ENCODE assay signal across 7 mouse cellular contexts in genomic region chr4:109279689-109280458, GRCm38 (mm10). TPM values are rescaled to one million over a fixed set of nuclear protein-coding genes. Genes with fewer than 3 reads are reported as not detected.
A peak's percentile ranks its signal among the peaks of the same experiment; 100 is the strongest.
DNase-seq lines count a peak whose midpoint lies in the region; ATAC-seq lines count a peak whose summit lies in the region.

Gene Eps15, plus strand, starts transcription at chr4:109280268.

- no peaks in the 10 kb centered on the region for H3K27me3 ChIP-seq in intestine, embryonic 15.5 days (replicated peaks)
- peaks cover 13% of the 10 kb centered on the region for H3K27me3 ChIP-seq in midbrain, embryonic 10.5 days (ENCODE audit: low read depth, poor library complexity, severe bottlenecking)

- intact Hi-C loops in gastrocnemius, postnatal 36 days (cut with DNase I): no loop called here
- intact Hi-C loops in left cerebral cortex, postnatal 25 days (cut with DNase I): no loop called here

- WGBS in intestine, embryonic 15.5 days: 2% methylated on average over 44 of the region's 44 CpGs
- WGBS in midbrain, embryonic 10.5 days: 4% methylated on average over 40 of the region's 44 CpGs

- peak within 1 kb of the TSS; percentile 81 for H3K9ac ChIP-seq in intestine, embryonic 15.5 days

- H3K9me3 ChIP-seq in intestine, embryonic 15.5 days: no peaks in the 10 kb centered on the region
- no peaks in the 10 kb centered on the region for H3K9me3 ChIP-seq in midbrain, embryonic 10.5 days (replicated peaks)

- peak; percentile 97 for ATAC-seq in intestine, embryonic 15.5 days

- peak; percentile 91 to 92 for DNase-seq in adrenal gland, adult 18-20 months (ENCODE audit: low spot score in 2 of 2)
- DNase-seq in embryo, embryonic 11 days: peak; percentile 97
- peak; percentile 90 to 92 for DNase-seq in gastrocnemius, postnatal 36 days
- DNase-seq in left cerebral cortex, postnatal 25 days (ENCODE audit: low spot score in 2 of 2): peak; percentile 64 to 74
- peak; percentile 94 for DNase-seq in midbrain, embryonic 10.5 days (ENCODE audit: low spot score)
- peak; percentile 77 for DNase-seq in right cerebral cortex, postnatal 4 days

- no peaks in the 10 kb centered on the region for H3K36me3 ChIP-seq in intestine, embryonic 15.5 days
- no peaks in the 10 kb centered on the region for H3K36me3 ChIP-seq in midbrain, embryonic 10.5 days

- peak within 1 kb of the TSS; percentile 81 for H3K27ac ChIP-seq in intestine, embryonic 15.5 days
- H3K27ac ChIP-seq in midbrain, embryonic 10.5 days (replicated peaks): peak within 1 kb of the TSS; percentile 92

- H3K4me3 ChIP-seq in intestine, embryonic 15.5 days (replicated peaks): peak within 1 kb of the TSS; percentile 85
- H3K4me3 ChIP-seq in midbrain, embryonic 10.5 days: peak within 1 kb of the TSS; percentile 89

- 0 out of 2 replicates have a peak, but pooled peaks cover 11% of the 10 kb centered on the region for H3K4me1 ChIP-seq in intestine, embryonic 15.5 days (replicated peaks)
- H3K4me1 ChIP-seq in midbrain, embryonic 10.5 days: peaks cover 14% of the 10 kb centered on the region

- peak within 1 kb of the TSS; percentile 87 for H3K4me2 ChIP-seq in intestine, embryonic 15.5 days (replicated peaks)

RNA-seq across cellular contexts. Expression of gene Eps15, which starts in this region (rescaled TPM):
- 10 to 100 TPM; 64.3 to 71.3 TPM for total RNA-seq in adrenal gland, adult 18-20 months (2021)
- 10 to 100 TPM; 64.4 to 65.1 TPM for total RNA-seq in gastrocnemius, postnatal 36 days (2021)
- 30.4 and 35.1 TPM in 2 replicates for polyA plus RNA-seq in intestine, embryonic 15.5 days (2015; fragmentation: Nextera tagmentation; extraction: Ambion mirVana)
- total RNA-seq in left cerebral cortex, postnatal 25 days (2021): 100 to 1,000 TPM; 183 to 199 TPM
- 34.1 and 42.4 TPM in 2 replicates for polyA plus RNA-seq in midbrain, embryonic 10.5 days (2016; fragmentation: Nextera tagmentation; extraction: Ambion mirVana)

Comparison
In these comparisons a context has a peak if more than half of its experiments do, and no peak if none do; other contexts are left out.
1. Peak in every context shown above with its lines: DNase-seq, ATAC-seq, H3K4me3 ChIP-seq and H3K27ac ChIP-seq.